Mouse (Mus musculus) erythroblast, embryonic 14.5 days (primary cell): ENCODE measurements around the gene Dctn1.

Experiments
- GATA1 ChIP-seq: IDR thresholded peaks from 2 replicates; pipeline ENCODE4 v1.6.1; 2012; ENCODE audit warnings: low read length, inconsistent platforms, mixed read lengths
- TAL1 ChIP-seq: IDR thresholded peaks from 3 replicates; pipeline ENCODE4 v1.6.1; 2012; ENCODE audit warnings: low read length, inconsistent platforms, mixed read lengths

DNA sequence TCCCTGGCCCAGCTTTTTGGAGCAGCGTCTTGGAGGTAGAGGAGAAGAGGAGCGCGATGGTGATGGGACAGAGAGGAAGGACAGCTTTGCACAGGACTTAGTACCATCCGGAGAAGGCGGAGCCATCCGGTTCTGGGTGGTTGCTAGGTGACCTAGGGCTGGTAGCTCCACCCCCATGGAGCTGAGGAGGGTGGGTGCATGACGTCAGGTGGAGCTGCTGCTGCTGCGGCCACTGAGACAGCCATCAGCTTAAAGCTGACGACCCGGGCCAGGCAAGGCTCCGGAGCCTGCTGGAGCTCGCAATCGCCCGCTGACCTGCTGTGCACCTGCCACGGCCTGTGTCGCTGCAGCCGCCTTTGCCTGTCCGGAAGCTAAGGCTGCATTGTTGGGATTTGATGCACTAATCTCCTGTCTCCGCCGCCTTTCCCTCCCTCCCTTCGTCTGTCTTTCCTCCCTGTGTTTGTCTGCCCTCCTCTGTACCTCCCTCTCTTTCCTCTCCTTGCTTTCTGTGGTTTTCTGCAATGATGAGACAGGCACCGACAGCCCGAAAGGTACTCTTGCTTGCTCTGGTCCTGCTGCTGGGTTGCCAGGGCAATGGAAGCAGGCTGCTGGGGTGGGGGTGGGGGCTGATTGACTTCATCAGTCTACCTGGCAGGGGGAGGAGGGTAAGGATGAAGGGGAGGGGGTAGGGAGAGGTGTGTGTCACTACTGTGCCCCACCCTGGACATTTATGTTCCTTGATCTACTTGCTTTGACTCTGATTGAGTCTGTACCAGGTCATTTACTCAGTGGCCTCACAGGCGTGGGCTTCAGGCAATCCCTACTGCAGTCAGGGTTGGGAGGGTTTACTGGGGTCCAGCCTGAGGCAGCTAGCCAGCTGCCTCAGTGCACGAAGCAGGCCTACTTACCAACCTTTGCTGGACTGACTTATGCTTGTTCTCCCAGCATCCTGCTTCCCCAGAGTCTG is 20.5 kb downstream of the Dctn1 start:
- TF ChIP-seq TAL1: no peak
- TF ChIP-seq GATA1: no peak
